Mouse (Mus musculus) forebrain, postnatal 0 days (tissue): ENCODE data around the gene Tmem92. TPM values are rescaled to one million over a fixed set of nuclear protein-coding genes. Genes with fewer than 3 reads are reported as not detected.

ENCODE experiments used
- ATAC-seq: fragments of 200-750 bp; cut with Nextera tagmentation; 2 replicates; pipeline ENCODE4 v1.8.0; 2017; ENCODE audit warnings: mild to moderate bottlenecking, moderate library complexity
- DNase-seq: peaks from one replicate; pipeline ENCODE4 v3.0.0-alpha.2; 2015
- H3K27ac ChIP-seq: fragments of 300-500 bp; sonication (generic); 2 replicates; pipeline ENCODE4 v1.5.1; 2014; ENCODE audit warnings: low read depth, mild to moderate bottlenecking, antibody characterized with exemption, low read length, moderate library complexity, mixed read lengths
- H3K27me3 ChIP-seq: fragments of 300-500 bp; sonication (generic); 2 replicates; pipeline ENCODE4 v1.6.1; 2014; ENCODE audit warnings: mild to moderate bottlenecking, low read length, mixed read lengths; ENCODE audit not compliant: insufficient read depth
- H3K36me3 ChIP-seq: fragments of 300-500 bp; sonication (generic); 2 replicates; pipeline ENCODE4 v1.6.1; 2014; ENCODE audit warnings: mild to moderate bottlenecking, moderate library complexity; ENCODE audit not compliant: insufficient read depth
- H3K4me1 ChIP-seq: fragments of 300-500 bp; sonication (generic); 2 replicates; pipeline ENCODE4 v1.6.1; 2014; ENCODE audit warnings: antibody characterized with exemption; ENCODE audit not compliant: insufficient read depth
- H3K4me2 ChIP-seq: fragments of 300-500 bp; sonication (generic); 2 replicates; pipeline ENCODE4 v1.6.1; 2014; ENCODE audit warnings: low read depth, mild to moderate bottlenecking, moderate library complexity
- H3K4me3 ChIP-seq: fragments of 300-500 bp; sonication (generic); 2 replicates; pipeline ENCODE4 v1.5.1; 2014; ENCODE audit warnings: low read depth, low read length, mixed read lengths
- H3K9ac ChIP-seq: fragments of 300-500 bp; sonication (generic); 2 replicates; pipeline ENCODE4 v1.6.1; 2014; ENCODE audit warnings: mild to moderate bottlenecking
- H3K9me3 ChIP-seq: fragments of 300-500 bp; sonication (generic); 2 replicates; pipeline ENCODE4 v1.6.1; 2016; ENCODE audit warnings: low read length
- CTCF ChIP-seq: sonication (generic); IDR thresholded peaks from 2 replicates; pipeline ENCODE4 v1.5.1; 2016; ENCODE audit warnings: antibody characterized with exemption, control low read depth, low read depth
- WGBS: fragments of 180-500 bp; shearing (Covaris S2); extraction: QIAGEN DNeasy Blood & Tissue Kit; methylation state at CpG from one replicate; pipeline ENCODE4 v1.1.7; 2014; 5-methylcytosine and 5-hydroxymethylcytosine counted together
- polyA plus RNA-seq: library from polyadenylated mRNA; unstranded; fragments of >200 nt; fragmentation: Nextera tagmentation; extraction: Ambion mirVana; gene quantifications from 2 replicates; pipeline ENCODE4 v1.2.1, GENCODE M21; 2015
- total RNA-seq: library from RNA; depleted of rRNA; stranded (reverse); fragments of >200 nt; gene quantifications from 2 replicates; pipeline ENCODE4 v1.2.3, GENCODE M21; 2014

Gene Tmem92
- total and polyA plus RNA-seq, 2 experiments from 2014 or later = 0.07 TPM; not detected in 1

DNA sequence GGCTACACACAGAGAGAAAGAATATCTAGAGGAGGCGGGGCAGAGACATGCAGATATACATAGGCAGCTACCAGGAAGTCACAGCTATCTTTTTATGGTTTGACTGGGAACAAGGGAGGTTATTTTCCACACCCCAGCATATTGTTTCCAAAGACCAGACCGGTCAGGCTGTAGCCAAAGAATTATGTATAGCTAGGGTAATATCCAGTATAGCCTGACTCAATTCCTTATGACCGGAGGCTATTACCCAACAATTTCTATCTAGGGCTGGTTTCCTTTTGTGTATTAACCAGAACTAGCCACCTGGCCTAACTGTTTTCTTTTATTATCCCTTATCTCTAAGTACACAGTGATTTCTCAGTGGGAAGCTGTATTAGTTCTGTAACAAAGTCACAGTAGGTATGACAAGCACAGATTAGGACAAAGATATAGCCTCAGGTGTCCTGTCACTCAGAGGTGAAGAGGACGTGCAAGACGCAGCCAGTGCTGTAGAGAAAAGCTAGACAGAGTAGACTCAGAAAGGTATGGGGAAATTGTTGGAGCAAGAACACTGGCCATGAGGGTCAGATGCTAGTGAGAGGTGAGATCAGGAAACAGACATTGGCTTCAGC lies 7.5 kb downstream of the Tmem92 start:
- no peaks in the 10 kb centered on the region for H3K36me3 ChIP-seq
- H3K9me3 ChIP-seq = no peaks in the 10 kb centered on the region
- H3K27ac ChIP-seq = no peak overlapping the region
- no peak overlapping the region for H3K4me3 ChIP-seq
- no peak overlapping the region for H3K9ac ChIP-seq
- DNase-seq (no peak), ATAC-seq (no peak)
- no peak for TF ChIP-seq CTCF
- H3K4me1 ChIP-seq = no peaks in the 10 kb centered on the region
- no peaks in the 10 kb centered on the region for H3K27me3 ChIP-seq
- WGBS = 87% methylated on average over 5 of the region's 5 CpGs
- H3K4me2 ChIP-seq = no peak overlapping the region

GRCm38 (mm10) chr11:94773851-94774250 lies 8.7 kb downstream of the Tmem92 start:
- H3K36me3 ChIP-seq = no peaks in the 10 kb centered on the region
- H3K27ac ChIP-seq = no peak overlapping the region
- no peaks in the 10 kb centered on the region for H3K4me1 ChIP-seq
- TF ChIP-seq CTCF = no peak; the same call in 1 of the 2 replicates
- H3K9ac ChIP-seq = no peak overlapping the region
- H3K4me3 ChIP-seq = no peak overlapping the region
- ATAC-seq (no peak), DNase-seq (no peak)
- no peaks in the 10 kb centered on the region for H3K27me3 ChIP-seq
- WGBS = 88% methylated on average over 1 of the region's 1 CpGs
- H3K9me3 ChIP-seq = no peaks in the 10 kb centered on the region
- H3K4me2 ChIP-seq = no peak overlapping the region

GRCm38 (mm10) chr11:94772363-94773055 lies 10.0 kb downstream of the Tmem92 start:
- no peak overlapping the region for H3K27ac ChIP-seq
- ATAC-seq = no peak
- no peak for DNase-seq
- no peak for TF ChIP-seq CTCF
- no peak overlapping the region for H3K4me2 ChIP-seq
- WGBS = 89% methylated on average over 3 of the region's 3 CpGs
- no peak overlapping the region for H3K4me3 ChIP-seq
- H3K4me1 ChIP-seq = no peaks in the 10 kb centered on the region
- no peaks in the 10 kb centered on the region for H3K27me3 ChIP-seq
- H3K9ac ChIP-seq = no peak overlapping the region
- no peaks in the 10 kb centered on the region for H3K9me3 ChIP-seq
- no peaks in the 10 kb centered on the region for H3K36me3 ChIP-seq

GRCm38 (mm10) chr11:94767241-94767640 lies 15.3 kb downstream of the Tmem92 start:
- DNase-seq (no peak), ATAC-seq (no peak)
- Histone ChIP-seq H3K4me2 (no peak overlapping the region), H3K4me1 (no peaks in the 10 kb centered on the region), H3K9me3 (no peaks in the 10 kb centered on the region), H3K27me3 (no peaks in the 10 kb centered on the region), H3K4me3 (no peak overlapping the region), H3K36me3 (no peaks in the 10 kb centered on the region), H3K9ac (no peak overlapping the region), H3K27ac (no peak overlapping the region)
- TF ChIP-seq CTCF = no peak
- WGBS = 92% methylated on average over 2 of the region's 2 CpGs

DNA sequence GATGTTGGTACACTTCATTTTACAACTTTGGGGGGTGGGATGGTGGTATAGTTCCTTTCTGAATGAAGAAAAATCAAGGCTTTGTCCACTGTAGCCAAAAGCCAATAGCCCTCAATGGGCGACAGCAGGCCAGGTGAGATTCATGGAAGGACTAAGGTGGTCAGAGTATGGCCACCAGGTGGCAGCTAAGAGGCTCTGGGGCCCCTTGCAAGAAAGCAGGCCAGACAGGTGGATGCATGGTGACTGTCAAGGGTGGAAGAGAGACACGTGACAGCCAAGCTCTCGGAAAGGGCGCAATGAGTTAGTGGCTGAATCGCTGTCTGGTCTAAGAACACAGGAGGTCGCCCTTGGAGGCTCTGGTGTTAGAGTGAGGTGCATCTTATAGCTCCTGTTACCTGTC lies 19.7 kb downstream of the Tmem92 start:
- Histone ChIP-seq H3K27me3 (no peaks in the 10 kb centered on the region), H3K36me3 (no peaks in the 10 kb centered on the region), H3K4me3 (no peak overlapping the region), H3K4me1 (no peaks in the 10 kb centered on the region), H3K9ac (no peak overlapping the region), H3K27ac (no peak overlapping the region), H3K4me2 (no peak overlapping the region), H3K9me3 (no peaks in the 10 kb centered on the region)
- no peak for TF ChIP-seq CTCF
- DNase-seq (no peak), ATAC-seq (no peak)
- WGBS = 42% methylated on average over 6 of the region's 6 CpGs

DNA sequence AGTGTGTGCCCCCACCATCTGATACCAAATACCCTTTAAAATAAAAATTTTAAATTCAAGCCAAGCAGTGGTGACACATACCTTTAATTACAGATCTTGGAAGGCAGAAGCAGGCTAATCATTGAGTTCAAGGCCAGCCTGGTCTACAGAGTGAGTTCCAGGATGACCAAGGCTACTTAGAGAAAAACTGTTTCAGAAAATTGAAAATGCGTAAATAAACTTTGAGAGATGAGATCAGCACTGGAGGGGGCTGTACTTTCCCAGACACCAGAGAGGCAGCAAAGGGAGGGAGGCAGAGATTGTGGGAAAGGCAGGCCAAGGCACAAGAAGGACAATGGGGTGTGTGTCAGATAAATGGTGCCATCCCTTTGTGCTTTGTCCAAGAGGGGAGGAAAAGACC lies 20.2 kb downstream of the Tmem92 start:
- Histone ChIP-seq H3K9me3 (no peaks in the 10 kb centered on the region), H3K36me3 (no peaks in the 10 kb centered on the region), H3K4me3 (no peak overlapping the region), H3K27ac (no peak overlapping the region), H3K27me3 (no peaks in the 10 kb centered on the region), H3K4me2 (no peak overlapping the region), H3K9ac (no peak overlapping the region), H3K4me1 (no peaks in the 10 kb centered on the region)
- ATAC-seq = no peak
- no peak for TF ChIP-seq CTCF
- 91% methylated on average over 1 of the region's 1 CpGs for WGBS
- DNase-seq = no peak

GRCm38 (mm10) chr11:94760799-94761198 lies 21.7 kb downstream of the Tmem92 start:
- no peaks in the 10 kb centered on the region for H3K36me3 ChIP-seq
- no peaks in the 10 kb centered on the region for H3K9me3 ChIP-seq
- H3K4me3 ChIP-seq = no peak overlapping the region
- no peak overlapping the region for H3K9ac ChIP-seq
- DNase-seq (no peak), ATAC-seq (no peak)
- H3K27me3 ChIP-seq = no peaks in the 10 kb centered on the region
- TF ChIP-seq CTCF = no peak
- no peak overlapping the region for H3K4me2 ChIP-seq
- H3K4me1 ChIP-seq = no peaks in the 10 kb centered on the region
- H3K27ac ChIP-seq = no peak overlapping the region
- 81% methylated on average over 7 of the region's 7 CpGs for WGBS
